Mouse (Mus musculus) myocyte (in vitro differentiated cells): ENCODE measurements around the gene Arhgap35. TPM values are rescaled to one million over a fixed set of nuclear protein-coding genes. Genes with fewer than 3 reads are reported as not detected.
"Not testable (repeated sequence)": the region's sequence is repeated elsewhere in the genome, so short reads cannot be mapped to it uniquely, and the experiment has no call there.

Experiments used
- H3K27me3 ChIP-seq: one replicate; pipeline ENCODE4 v1.6.1; 2011; ENCODE audit not compliant: control insufficient read depth, insufficient read depth, insufficient read length
- H3K36me3 ChIP-seq: one replicate; pipeline ENCODE4 v1.6.1; 2011; ENCODE audit not compliant: control insufficient read depth, insufficient read depth
- H3K4me2 ChIP-seq: one replicate; pipeline ENCODE4 v1.6.1; 2011; ENCODE audit warnings: low read depth, control low read depth
- H3K4me3 ChIP-seq: one replicate; pipeline ENCODE4 v1.5.1; 2011; ENCODE audit warnings: mild to moderate bottlenecking, control low read depth, moderate library complexity
- H3K79me2 ChIP-seq: one replicate; pipeline ENCODE4 v1.6.1; 2011; ENCODE audit not compliant: control insufficient read depth, insufficient read depth
- H3ac ChIP-seq: one replicate; pipeline ENCODE4 v1.6.1; 2011; ENCODE audit not compliant: control insufficient read depth, insufficient read length
- CEBPB ChIP-seq: IDR thresholded peaks from 2 replicates; pipeline ENCODE4 v1.6.1; 2011; ENCODE audit warnings: mild to moderate bottlenecking, moderate library complexity; ENCODE audit not compliant: poor library complexity, insufficient read depth, severe bottlenecking
- E2F4 ChIP-seq: IDR thresholded peaks from one replicate; pipeline ENCODE4 v1.6.1; 2011; ENCODE audit warnings: mild to moderate bottlenecking, control low read depth, moderate library complexity; ENCODE audit not compliant: insufficient read depth
- MAX ChIP-seq: IDR thresholded peaks from one replicate; pipeline ENCODE4 v1.6.1; 2011; ENCODE audit warnings: low read depth, mild to moderate bottlenecking, control low read depth
- MYOD1 ChIP-seq, 3 experiments: IDR thresholded peaks; one replicate each; pipeline ENCODE4 v1.6.1; 2011; ENCODE audit warnings: control low read depth in 2 of 3, low read depth in 2 of 3, mild to moderate bottlenecking in 2 of 3, moderate library complexity in 1 of 3; ENCODE audit not compliant: insufficient read length in 2 of 3, control insufficient read depth in 1 of 3
- MYOG ChIP-seq, 3 experiments: IDR thresholded peaks; one replicate each; pipeline ENCODE4 v1.6.1; 2011; ENCODE audit warnings: control low read depth in 2 of 3, low read depth in 2 of 3, mild to moderate bottlenecking in 2 of 3; ENCODE audit not compliant: insufficient read length in 2 of 3, control insufficient read depth in 1 of 3, insufficient read depth in 1 of 3
- POLR2A ChIP-seq: IDR thresholded peaks from one replicate; pipeline ENCODE4 v1.6.1; 2011; ENCODE audit warnings: low read depth, mild to moderate bottlenecking, control low read depth, moderate library complexity; ENCODE audit not compliant: insufficient read length
- POLR2AphosphoS2 ChIP-seq: IDR thresholded peaks from one replicate; pipeline ENCODE4 v1.6.1; 2011; ENCODE audit warnings: low read depth, control low read depth; ENCODE audit not compliant: insufficient read length
- REST ChIP-seq: IDR thresholded peaks from one replicate; pipeline ENCODE4 v1.6.1; 2011; ENCODE audit warnings: mild to moderate bottlenecking, control low read depth, moderate library complexity; ENCODE audit not compliant: insufficient read depth, insufficient read length
- SRF ChIP-seq: IDR thresholded peaks from one replicate; pipeline ENCODE4 v1.6.1; 2011; ENCODE audit warnings: low read depth; ENCODE audit not compliant: control insufficient read depth, insufficient read length
- TCF12 ChIP-seq: IDR thresholded peaks from one replicate; pipeline ENCODE4 v1.6.1; 2011; ENCODE audit warnings: mild to moderate bottlenecking, control low read depth; ENCODE audit not compliant: poor library complexity, insufficient read depth, severe bottlenecking
- TCF3 ChIP-seq: IDR thresholded peaks from one replicate; pipeline ENCODE4 v1.6.1; 2011; ENCODE audit warnings: low read depth, control low read depth; ENCODE audit not compliant: insufficient read length
- USF1 ChIP-seq: IDR thresholded peaks from one replicate; pipeline ENCODE4 v1.6.1; 2011; ENCODE audit warnings: low read depth, mild to moderate bottlenecking, control low read depth, moderate library complexity
- polyA plus RNA-seq: library from polyadenylated mRNA; unstranded; fragments of >200 nt; fragmentation: generic; extraction: Trizol; gene quantifications from one replicate; pipeline ENCODE4 v1.2.1, GENCODE M21; 2012; ENCODE audit warnings: missing spikeins

The Arhgap35 gene
- polyA plus RNA-seq, 1 experiment = 21.7 TPM

DNA sequence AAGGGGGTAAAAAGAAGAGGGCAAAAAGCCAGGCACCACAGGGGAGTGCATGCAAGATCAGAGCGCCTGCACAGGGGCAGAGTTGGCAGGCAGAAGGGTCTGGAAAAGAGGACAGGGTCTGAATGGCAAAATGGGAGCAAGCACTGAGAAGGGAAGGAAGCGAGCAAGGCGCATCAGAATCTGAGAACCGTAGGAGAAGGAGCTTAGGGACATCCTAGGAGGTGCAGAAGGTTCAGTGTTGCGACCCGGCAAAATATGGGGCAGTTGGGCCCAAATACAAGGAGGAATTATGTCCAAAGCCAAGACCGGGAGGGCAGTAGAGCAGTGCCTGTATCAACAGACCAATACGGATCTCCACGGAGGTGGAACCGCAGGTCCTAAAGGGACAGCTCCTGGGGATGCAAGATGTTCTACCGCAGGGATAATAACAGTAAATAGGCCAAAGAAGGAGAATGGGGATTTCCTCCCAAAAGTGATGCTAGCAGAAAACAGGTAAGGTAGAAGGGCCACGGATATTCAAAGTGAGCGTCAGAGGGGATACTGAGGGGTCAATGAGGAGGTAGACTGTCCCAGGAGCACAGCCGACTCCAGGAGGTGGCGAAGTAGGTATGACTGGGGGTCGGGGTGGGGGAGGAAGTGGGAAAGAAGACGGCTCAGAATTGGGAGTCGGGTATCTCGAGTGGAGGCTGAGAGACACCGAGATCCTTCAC lies 1.2 kb downstream of the Arhgap35 start:
- H3K4me2 ChIP-seq = peak overlapping the region; percentile 87
- TF ChIP-seq REST = no peak
- no peak for TF ChIP-seq TCF12
- no peak for TF ChIP-seq SRF
- TF ChIP-seq E2F4 = no peak
- no peak for TF ChIP-seq MYOG (IDR thresholded peaks at IDR 0.05; ENCODE audit: control insufficient read depth in 1 of 3, insufficient read depth in 1 of 3, insufficient read length in 2 of 3, low read depth in 2 of 3)
- TF ChIP-seq POLR2AphosphoS2 = no peak
- no peak for TF ChIP-seq POLR2A
- TF ChIP-seq CEBPB = no peak
- no peak for TF ChIP-seq USF1
- no peak for TF ChIP-seq TCF3
- TF ChIP-seq MAX = no peak
- no peak for TF ChIP-seq MYOD1 (IDR thresholded peaks at IDR 0.05; ENCODE audit: control insufficient read depth in 1 of 3, insufficient read length in 2 of 3, low read depth in 2 of 3)
- H3K4me3 ChIP-seq = peak overlapping the region; percentile 65
- H3ac ChIP-seq = peak overlapping the region; percentile 100
- H3K27me3 ChIP-seq = no peaks in the 10 kb centered on the region
- H3K79me2 ChIP-seq = peaks cover 54% of the 10 kb centered on the region
- H3K36me3 ChIP-seq = no peaks in the 10 kb centered on the region

DNA sequence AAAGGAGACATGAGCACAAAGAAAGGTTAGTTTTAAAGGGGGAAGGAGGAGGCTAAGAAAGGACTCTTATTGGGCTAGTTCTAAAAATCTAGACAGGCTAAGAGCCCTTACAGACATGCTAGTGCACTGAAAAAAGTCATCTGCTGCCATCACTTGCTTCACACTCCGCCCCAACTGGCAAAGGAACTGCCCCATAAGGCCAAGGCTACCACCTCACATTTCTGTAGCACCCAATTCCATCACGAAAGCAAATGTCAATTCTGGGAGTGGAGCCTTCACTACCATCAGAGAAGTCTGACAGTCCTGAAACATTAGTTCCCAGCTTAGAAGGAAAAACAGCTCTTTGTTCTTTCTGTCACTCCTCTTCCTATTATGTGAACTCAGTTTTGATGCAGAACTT lies 4.4 kb downstream of the Arhgap35 start:
- Histone ChIP-seq H3K4me2 (peak overlapping the region; percentile 87), H3ac (no peak overlapping the region), H3K79me2 (peaks cover 86% of the 10 kb centered on the region), H3K36me3 (no peaks in the 10 kb centered on the region), H3K4me3 (no peak overlapping the region), H3K27me3 (no peaks in the 10 kb centered on the region)
- TF ChIP-seq TCF12 (no peak), POLR2AphosphoS2 (no peak), MAX (no peak), TCF3 (no peak), REST (no peak), MYOD1 (IDR thresholded peaks at IDR 0.05; ENCODE audit: control insufficient read depth in 1 of 3, insufficient read length in 2 of 3, low read depth in 2 of 3) (no peak), POLR2A (no peak), CEBPB (no peak)

DNA sequence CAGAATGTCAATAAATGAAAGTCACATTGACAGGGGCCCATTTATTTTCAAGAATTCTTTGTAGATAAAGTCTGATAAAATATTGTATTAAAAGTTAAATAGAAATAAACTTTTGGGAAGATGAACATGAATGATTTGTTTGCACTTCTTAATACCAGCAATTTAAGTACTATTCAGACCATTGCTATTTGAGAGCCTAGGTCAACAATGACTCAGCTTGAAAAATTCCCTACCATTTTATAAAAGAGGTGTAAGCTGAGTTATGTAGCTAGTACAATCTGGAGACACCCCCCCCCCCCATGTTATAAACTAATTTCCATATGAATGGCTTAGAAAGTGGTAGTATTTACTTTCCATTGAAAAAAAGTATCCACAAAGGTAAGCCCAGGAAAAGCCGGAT lies 5.8 kb downstream of the Arhgap35 start:
- Histone ChIP-seq H3K27me3 (no peaks in the 10 kb centered on the region), H3K4me2 (peak overlapping the region; percentile 15), H3K79me2 (peaks cover 100% of the 10 kb centered on the region), H3K4me3 (no peak overlapping the region), H3K36me3 (peaks cover 2% of the 10 kb centered on the region), H3ac (no peak overlapping the region)
- TF ChIP-seq TCF3 (no peak), USF1 (no peak), MAX (no peak), E2F4 (no peak), POLR2A (no peak), TCF12 (no peak), POLR2AphosphoS2 (no peak), MYOG (IDR thresholded peaks at IDR 0.05; ENCODE audit: control insufficient read depth in 1 of 3, insufficient read depth in 1 of 3, insufficient read length in 2 of 3, low read depth in 2 of 3) (no peak), MYOD1 (IDR thresholded peaks at IDR 0.05; ENCODE audit: control insufficient read depth in 1 of 3, insufficient read length in 2 of 3, low read depth in 2 of 3) (no peak), CEBPB (no peak), SRF (no peak), REST (no peak)

- no peaks in the 10 kb centered on the region for H3K27me3 ChIP-seq
- peaks cover 100% of the 10 kb centered on the region for H3K79me2 ChIP-seq
- H3K36me3 ChIP-seq = peaks cover 3% of the 10 kb centered on the region
- 0 out of 2 replicates have a peak, but pooled peaks have one; percentile 1 for TF ChIP-seq CEBPB
- no peak for TF ChIP-seq MAX
- H3ac ChIP-seq = no peak overlapping the region
- peak overlapping the region; percentile 18 for H3K4me2 ChIP-seq
- H3K4me3 ChIP-seq = no peak overlapping the region
Observed at GRCm38 (mm10) chr7:16608046-16608445, 6.7 kb downstream of the Arhgap35 start.

GRCm38 (mm10) chr7:16606808-16607207 lies 8.0 kb downstream of the Arhgap35 start:
- not testable (repeated sequence) for H3K4me2 ChIP-seq, H3K27me3 ChIP-seq, H3ac ChIP-seq, H3K4me3 ChIP-seq, H3K36me3 ChIP-seq
- H3K79me2 ChIP-seq = peaks cover 100% of the 10 kb centered on the region

- Histone ChIP-seq H3ac (no peak overlapping the region), H3K79me2 (peaks cover 98% of the 10 kb centered on the region), H3K4me3 (no peak overlapping the region), H3K27me3 (no peaks in the 10 kb centered on the region), H3K4me2 (no peak overlapping the region), H3K36me3 (peaks cover 3% of the 10 kb centered on the region)
- TF ChIP-seq CEBPB = no peak
- TF ChIP-seq POLR2AphosphoS2 = no peak
- TF ChIP-seq MAX = no peak
- TF ChIP-seq SRF = no peak
- no peak for TF ChIP-seq MYOD1 (IDR thresholded peaks at IDR 0.05; ENCODE audit: control insufficient read depth in 1 of 3, insufficient read length in 2 of 3, low read depth in 2 of 3)
- TF ChIP-seq MYOG (IDR thresholded peaks at IDR 0.05; ENCODE audit: control insufficient read depth in 1 of 3, insufficient read depth in 1 of 3, insufficient read length in 2 of 3, low read depth in 2 of 3) = no peak
- TF ChIP-seq POLR2A = no peak
- TF ChIP-seq TCF3 = no peak
- no peak for TF ChIP-seq USF1
- no peak for TF ChIP-seq E2F4
- no peak for TF ChIP-seq REST
- TF ChIP-seq TCF12 = no peak
Observed at GRCm38 (mm10) chr7:16604141-16604540, 10.7 kb downstream of the Arhgap35 start.
